Mouse (Mus musculus) spleen, adult 2 months (tissue): ENCODE measurements around the gene Ctse.

ENCODE experiments used
- CTCF ChIP-seq: fragments of 200-500 bp; IDR thresholded peaks from 2 replicates; pipeline ENCODE4 v1.5.1; 2011; ENCODE audit warnings: mild to moderate bottlenecking, inconsistent platforms; ENCODE audit not compliant: insufficient read depth, insufficient read length, insufficient replicate concordance; ENCODE audit errors: extremely low read depth
- POLR2A ChIP-seq: fragments of 200-500 bp; IDR thresholded peaks from 2 replicates; pipeline ENCODE4 v1.6.1; 2011; ENCODE audit warnings: low read depth, low read length, inconsistent platforms

DNA sequence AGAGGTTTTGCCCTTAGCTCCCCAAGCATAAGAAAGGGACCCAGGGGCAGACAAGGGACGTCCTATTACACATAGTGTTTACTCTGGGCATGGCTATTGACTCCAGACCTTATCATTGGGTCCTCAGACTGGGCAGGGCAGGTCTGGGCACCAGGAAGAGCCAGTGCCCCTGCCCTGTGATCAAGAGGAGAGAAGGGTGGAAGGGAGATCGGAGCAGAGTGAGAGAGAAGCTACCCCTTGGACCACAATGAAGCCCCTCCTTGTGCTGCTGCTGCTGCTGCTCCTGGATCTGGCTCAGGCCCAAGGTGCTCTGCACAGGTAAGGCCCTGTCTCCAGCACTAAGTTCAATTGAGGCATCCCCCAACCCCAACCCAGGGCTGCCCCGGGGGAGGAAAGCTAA, 23.6 kb downstream of the Ctse start:
- TF ChIP-seq CTCF (no peak), POLR2A (no peak)
